Mouse (Mus musculus) cerebellum, adult 11 months (tissue): ENCODE data around the gene Adgrl3.

Experiments
- DNase-seq: peaks from one replicate; pipeline ENCODE4 v3.0.0; 2022

Adgrl3 gene

GRCm38 (mm10) chr5:81019590-81020254, at the start of gene Adgrl3:
Gene Adgrl3 (plus strand): TSS chr5:81020138.
- DNase-seq = peak; percentile 81

GRCm38 (mm10) chr5:81019166-81019565, 772 bp upstream of the Adgrl3 start:
- DNase-seq = no peak

DNA sequence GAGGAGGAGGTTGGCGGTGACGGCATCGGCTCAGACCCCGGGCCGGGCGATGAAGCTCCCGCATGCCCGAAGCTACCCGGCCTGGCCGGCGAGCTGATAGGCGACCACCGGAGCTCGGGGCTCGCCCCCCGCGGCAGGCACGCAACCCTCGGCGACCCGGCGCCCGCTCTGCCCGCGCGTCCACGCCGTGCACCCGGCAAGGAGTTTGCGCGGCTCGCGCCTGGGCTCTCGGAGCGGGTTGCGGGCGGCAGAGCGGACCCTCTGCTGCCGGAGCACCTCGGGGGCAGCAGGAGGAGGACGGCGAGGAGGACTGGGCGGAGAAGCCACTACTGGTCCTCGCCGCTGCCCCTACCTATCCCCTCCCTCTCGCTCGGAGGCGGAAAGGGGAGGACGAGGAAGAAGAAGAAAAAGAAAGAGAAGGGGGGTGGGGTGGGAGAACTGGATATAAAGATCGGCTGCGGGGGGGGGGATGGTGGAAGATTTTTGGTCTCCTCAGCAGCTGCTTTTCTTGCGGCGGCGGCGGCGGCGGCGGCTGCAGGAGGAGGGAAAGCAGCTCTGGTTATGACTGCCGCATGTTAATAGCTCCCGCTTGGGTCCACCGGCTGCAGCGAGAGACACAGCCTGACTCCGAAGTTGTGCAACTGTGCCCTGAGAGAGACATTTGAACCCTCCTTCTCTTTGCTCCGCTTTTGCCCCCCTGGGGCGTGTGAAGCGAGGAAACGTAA, 505 bp downstream of the Adgrl3 start:
- DNase-seq = peak; percentile 40

- no peak for DNase-seq
These were observed 1.0 kb downstream of the Adgrl3 start for GRCm38 (mm10) chr5:81021006-81021320.

- DNase-seq = peak; percentile 32
These were observed 1.5 kb downstream of the Adgrl3 start for GRCm38 (mm10) chr5:81021331-81021863.

- peak; percentile 38 for DNase-seq
These were observed 1.9 kb downstream of the Adgrl3 start for GRCm38 (mm10) chr5:81021864-81022305.

DNA sequence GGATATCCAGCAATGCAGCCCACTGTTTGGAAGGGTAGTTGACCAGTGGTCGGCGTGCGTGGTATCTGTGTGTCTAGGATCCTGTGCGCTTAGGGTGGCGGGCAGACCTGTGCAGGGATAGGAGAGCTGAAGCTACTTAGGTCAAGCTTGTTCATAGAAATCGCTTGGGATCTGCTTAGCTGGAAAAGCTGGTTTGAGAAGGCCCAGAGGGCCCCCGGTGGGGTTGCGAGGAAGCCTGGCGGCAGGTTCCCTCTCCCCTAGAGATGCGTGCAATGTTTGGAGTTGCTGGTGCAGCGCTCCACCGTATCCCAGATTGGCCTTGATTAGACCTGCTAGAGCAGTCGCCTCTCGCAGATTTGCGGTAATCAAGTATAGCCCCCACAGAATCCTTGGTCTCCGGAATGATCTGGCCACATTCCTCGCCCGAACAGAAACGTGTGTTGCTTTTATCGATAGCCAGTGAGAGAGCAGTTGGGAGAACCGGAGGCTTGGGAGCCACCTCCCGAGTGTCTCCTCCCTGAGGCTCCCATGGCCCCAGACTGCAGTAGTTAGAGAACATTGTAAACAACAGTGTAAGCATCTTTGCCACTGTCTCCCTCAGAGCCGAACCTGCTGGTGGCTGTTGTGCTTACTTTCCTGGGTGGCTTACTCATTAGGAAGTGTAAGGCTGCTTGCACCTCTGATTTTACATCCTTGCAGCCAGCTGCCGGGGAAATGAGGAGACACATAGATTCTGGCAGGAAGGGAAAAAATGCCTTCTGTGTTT, 2.6 kb downstream of the Adgrl3 start:
- peak; percentile 34 for DNase-seq

GRCm38 (mm10) chr5:81023923-81024715, 4.2 kb downstream of the Adgrl3 start:
- DNase-seq = no peak

DNA sequence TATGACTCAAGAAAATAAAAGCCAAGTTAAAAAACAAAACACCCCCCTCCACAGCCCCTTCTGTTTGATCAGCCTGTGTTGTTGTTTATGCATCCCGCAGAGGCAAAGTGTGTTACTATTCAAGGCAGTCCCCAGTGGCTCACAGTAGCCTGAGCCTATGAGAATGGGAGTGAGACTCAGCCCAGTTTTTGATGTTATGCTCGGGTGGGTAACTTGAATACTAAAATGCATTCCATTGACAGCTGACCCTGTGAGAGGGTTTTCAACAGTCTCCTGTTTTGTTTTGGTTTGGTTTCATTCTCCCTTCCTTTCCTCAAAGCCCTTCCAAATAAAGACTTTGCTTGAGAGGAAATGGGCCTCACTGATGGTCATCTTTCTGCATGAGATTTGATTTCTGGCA, 8.9 kb downstream of the Adgrl3 start:
- no peak for DNase-seq

- DNase-seq = no peak
These were observed 17.2 kb downstream of the Adgrl3 start for GRCm38 (mm10) chr5:81037091-81037490.

DNA sequence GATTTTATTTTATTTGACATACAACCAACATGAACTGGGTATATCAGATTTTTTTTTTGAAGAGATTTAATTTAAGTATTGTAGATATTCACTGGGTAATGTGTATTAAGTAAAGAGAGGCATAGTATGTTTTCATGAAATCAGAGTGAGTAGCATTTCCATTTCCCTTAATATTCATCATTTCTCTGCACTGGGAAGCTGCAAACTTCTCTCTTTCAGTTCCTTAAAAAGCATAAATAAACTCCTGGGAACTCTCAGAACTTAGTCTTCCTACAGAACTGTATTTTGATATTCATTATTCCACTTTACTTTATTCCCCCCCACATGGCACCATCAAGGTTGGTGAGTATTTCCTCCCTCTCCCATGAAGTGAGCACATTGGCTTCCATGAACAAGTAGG, 23.9 kb downstream of the Adgrl3 start:
- no peak for DNase-seq

DNA sequence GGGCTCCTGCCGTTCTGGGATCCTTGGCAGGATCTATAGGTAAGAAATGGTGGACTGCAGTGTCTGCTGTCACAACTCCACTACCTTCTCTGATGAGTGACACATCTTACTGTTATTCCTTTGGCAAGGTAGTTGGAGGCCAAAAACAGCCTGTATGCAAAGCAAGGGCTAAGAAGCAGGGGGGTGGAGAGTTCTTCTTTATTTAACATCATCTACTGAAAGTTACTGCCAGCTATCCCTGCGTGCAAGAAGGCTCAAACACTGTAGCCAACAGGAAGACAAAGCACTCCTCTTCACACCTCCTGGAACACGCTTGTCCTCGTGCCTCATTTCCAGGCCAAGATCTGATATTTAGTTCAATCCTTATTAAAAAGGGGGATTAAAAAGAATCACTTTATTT, 26.2 kb downstream of the Adgrl3 start:
- no peak for DNase-seq

- no peak for DNase-seq
These were observed 34.7 kb downstream of the Adgrl3 start for GRCm38 (mm10) chr5:81054628-81055027.

DNA sequence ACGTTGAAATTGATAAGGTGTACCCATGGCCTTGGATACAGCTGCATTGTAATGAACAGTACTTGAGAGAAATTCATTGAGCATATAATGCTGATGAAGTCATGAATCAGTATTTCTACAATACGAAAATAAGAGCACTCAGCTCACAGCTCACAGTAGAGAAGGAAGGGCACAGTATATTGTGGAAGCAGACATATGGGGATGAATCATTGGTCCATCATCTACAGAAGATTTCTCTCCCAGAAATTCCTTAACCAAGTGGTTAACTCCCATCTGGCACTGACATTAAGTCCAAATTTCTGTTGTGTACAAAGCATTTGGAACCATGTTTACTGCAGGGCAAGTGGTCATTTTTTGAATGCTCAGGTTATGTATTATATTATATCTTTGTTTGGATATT, 35.3 kb downstream of the Adgrl3 start:
- DNase-seq = no peak

DNA sequence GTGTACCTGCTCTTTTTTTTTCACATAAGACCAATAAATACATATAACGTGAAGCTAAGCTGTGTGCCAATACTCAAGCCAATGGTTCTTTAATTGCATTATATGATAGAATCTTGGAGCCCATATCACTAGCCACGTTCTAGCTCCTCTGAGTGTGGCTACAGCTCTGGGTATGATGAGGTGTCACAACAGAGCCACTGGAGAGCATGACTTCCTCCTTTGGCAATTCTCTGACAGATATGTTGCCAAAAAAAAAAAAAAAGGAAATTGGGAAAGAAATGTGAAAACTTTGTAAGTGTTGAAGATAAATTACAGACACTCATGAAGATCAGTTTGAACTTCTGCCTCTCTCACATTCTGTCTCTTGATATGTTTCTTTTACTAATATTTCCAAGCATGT, 38.2 kb downstream of the Adgrl3 start:
- DNase-seq = no peak

DNA sequence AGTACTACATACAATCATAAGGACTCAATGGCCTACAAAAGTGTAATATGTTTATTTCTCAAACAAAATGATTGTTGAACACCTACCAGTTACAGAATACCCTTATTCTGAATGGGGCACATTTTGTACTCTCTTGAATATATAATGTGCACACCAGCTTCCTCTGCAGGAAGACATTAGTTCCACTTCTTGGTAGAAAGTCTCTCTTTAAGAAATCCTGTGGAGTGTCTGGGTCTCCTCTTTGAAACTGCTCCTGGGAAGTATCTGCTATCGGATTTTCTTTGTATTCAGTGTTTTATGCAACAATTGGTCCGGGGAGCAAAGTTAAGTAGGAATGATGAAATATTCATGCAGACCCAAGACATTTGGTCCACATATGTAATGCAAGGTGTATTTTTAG, 41.0 kb downstream of the Adgrl3 start:
- DNase-seq = no peak

GRCm38 (mm10) chr5:81061386-81061785, 41.4 kb downstream of the Adgrl3 start:
- no peak for DNase-seq

- DNase-seq = no peak
These were observed 44.1 kb downstream of the Adgrl3 start for GRCm38 (mm10) chr5:81064026-81064425.

- no peak for DNase-seq
These were observed 48.2 kb downstream of the Adgrl3 start for GRCm38 (mm10) chr5:81068173-81068572.

GRCm38 (mm10) chr5:81068839-81069238, 48.9 kb downstream of the Adgrl3 start:
- DNase-seq = no peak

DNA sequence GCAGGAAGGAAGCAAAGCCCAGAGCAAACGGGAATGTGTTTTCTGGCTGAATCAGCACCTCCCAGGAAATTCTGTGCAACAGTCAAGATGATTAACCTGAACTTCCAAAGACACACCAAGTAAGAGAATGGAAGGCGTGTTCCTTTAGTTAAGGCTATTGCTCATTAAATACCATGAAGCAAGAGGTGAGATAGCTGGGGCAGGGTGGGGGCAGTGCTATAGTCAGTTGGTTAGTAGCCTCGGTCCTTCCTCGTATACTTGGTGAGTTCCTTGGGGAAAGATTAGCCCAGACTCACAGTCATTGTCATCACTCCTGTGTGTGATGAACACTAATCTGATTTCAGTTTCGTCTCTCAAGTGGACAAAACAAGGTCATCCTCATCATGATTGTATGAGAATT, 53.0 kb downstream of the Adgrl3 start:
- DNase-seq = no peak

- DNase-seq = no peak
These were observed 53.9 kb downstream of the Adgrl3 start for GRCm38 (mm10) chr5:81073875-81074274.

GRCm38 (mm10) chr5:81076377-81076776, 56.4 kb downstream of the Adgrl3 start:
- no peak for DNase-seq
